ENCODE assay signal across 29 mouse cellular contexts in genomic region chr6:51486076-51486710, GRCm38 (mm10). TPM values are rescaled to one million over a fixed set of nuclear protein-coding genes. Genes with fewer than 3 reads are reported as not detected.
DNase-seq lines count a peak whose midpoint lies in the region; ATAC-seq lines count a peak whose summit lies in the region.
"Had no signal": no experiment of that assay in that cellular context is flagged by ENCODE, and none has a peak within 500 bp of the region (broad histone marks: within the 10 kb centered on the region; RNA-seq: fewer than 3 reads in every experiment).

No protein-coding gene starts in this region.

- no peak for DNase-seq in heart, adult 8-10 months (ENCODE audit: low spot score)
- DNase-seq in midbrain, embryonic 11.5 days (ENCODE audit: low spot score, missing footprints) = peak; percentile 59
- peak; percentile 18 for DNase-seq in ZHBTc4 (ENCODE audit: low read depth, low spot score)
- no peak for DNase-seq in urinary bladder, adult 18-20 months (ENCODE audit: low spot score in 2 of 2)
- DNase-seq: adrenal gland, postnatal 25 days; cerebellum, adult 11-12 months; cerebellum, adult 9-11 months; embryo, embryonic 11 days; kidney, adult 18-20 months; kidney, postnatal 25 days; left cerebral cortex, postnatal 4 days; lung, postnatal 36 days; midbrain, embryonic 14.5 days; retina, postnatal 1 day; right cerebral cortex, postnatal 14 days had no signal

- peaks cover 5% of the 10 kb centered on the region for H3K9me3 ChIP-seq in heart, embryonic 12.5 days (replicated peaks)
- 0 out of 2 replicates have a peak, but pooled peaks cover 2% of the 10 kb centered on the region for H3K9me3 ChIP-seq in midbrain, embryonic 11.5 days (ENCODE audit: control insufficient read depth, low read length)
- H3K9me3 ChIP-seq in midbrain, embryonic 16.5 days (replicated peaks; ENCODE audit: control insufficient read depth, low read length, poor library complexity, severe bottlenecking) = no peaks in the 10 kb centered on the region
- H3K9me3 ChIP-seq: embryonic facial prominence, embryonic 12.5 days; forebrain, embryonic 15.5 days; hindbrain, embryonic 15.5 days; kidney, embryonic 15.5 days; neural tube, embryonic 15.5 days had no signal

- H3K36me3 ChIP-seq in heart, embryonic 12.5 days = peaks cover 22% of the 10 kb centered on the region
- H3K36me3 ChIP-seq in midbrain, embryonic 11.5 days (ENCODE audit: control insufficient read depth, insufficient read depth, low read length) = peaks cover 8% of the 10 kb centered on the region
- peaks cover 13% of the 10 kb centered on the region; the same call in 1 of the 2 replicates for H3K36me3 ChIP-seq in midbrain, embryonic 16.5 days (ENCODE audit: control insufficient read depth, insufficient read depth, low read length)

- 22% methylated on average over 7 of the region's 7 CpGs for WGBS in heart, embryonic 12.5 days
- 78% methylated on average over 7 of the region's 7 CpGs for WGBS in midbrain, embryonic 11.5 days
- WGBS in midbrain, embryonic 16.5 days = 81% methylated on average over 7 of the region's 7 CpGs

- ATAC-seq in heart, embryonic 12.5 days (ENCODE audit: insufficient number of reproducible peaks, low FRiP score) = no peak
- no peak for ATAC-seq in midbrain, embryonic 11.5 days (ENCODE audit: low FRiP score)
- ATAC-seq in midbrain, embryonic 16.5 days = no peak
- no peak for ATAC-seq in erythroblast, adult 5-6 weeks (replicated peaks; ENCODE audit: low FRiP score, poor library complexity, severe bottlenecking)
- ATAC-seq: forebrain, embryonic 15.5 days; inflammation-experienced regulatory T-cells, adult 6 months had no signal

- H3K27me3 ChIP-seq in heart, embryonic 12.5 days (replicated peaks) = no peaks in the 10 kb centered on the region
- H3K27me3 ChIP-seq in midbrain, embryonic 11.5 days (ENCODE audit: control insufficient read depth, insufficient read depth, low read length) = no peaks in the 10 kb centered on the region
- no peaks in the 10 kb centered on the region for H3K27me3 ChIP-seq in midbrain, embryonic 16.5 days (ENCODE audit: control insufficient read depth, insufficient read depth, low read depth, low read length)
- H3K27me3 ChIP-seq: CH12.LX; embryonic facial prominence, embryonic 12.5 days; forebrain, embryonic 15.5 days; heart, embryonic 15.5 days; hindbrain, embryonic 15.5 days; kidney, embryonic 15.5 days; megakaryocyte, embryonic 14.5 days; neural tube, embryonic 15.5 days had no signal

- H3K4me2 ChIP-seq in heart, embryonic 12.5 days = no peak overlapping the region
- no peak overlapping the region for H3K4me2 ChIP-seq in midbrain, embryonic 11.5 days
- no peak overlapping the region for H3K4me2 ChIP-seq in midbrain, embryonic 16.5 days (ENCODE audit: low read length)
- H3K4me2 ChIP-seq: embryonic facial prominence, embryonic 12.5 days; forebrain, embryonic 15.5 days; heart, embryonic 15.5 days; hindbrain, embryonic 15.5 days; kidney, embryonic 15.5 days; neural tube, embryonic 15.5 days had no signal

- peaks cover 29% of the 10 kb centered on the region for H3K4me1 ChIP-seq in heart, embryonic 12.5 days (replicated peaks)
- H3K4me1 ChIP-seq in midbrain, embryonic 11.5 days (ENCODE audit: control insufficient read depth, insufficient read depth, low read length) = no peaks in the 10 kb centered on the region
- H3K4me1 ChIP-seq in midbrain, embryonic 16.5 days (ENCODE audit: control insufficient read depth, insufficient read depth, low read length) = no peaks in the 10 kb centered on the region
- H3K4me1 ChIP-seq: embryonic facial prominence, embryonic 12.5 days; forebrain, embryonic 15.5 days; hindbrain, embryonic 15.5 days; neural tube, embryonic 15.5 days had no signal

- H3K4me3 ChIP-seq in heart, embryonic 12.5 days = no peak overlapping the region
- H3K4me3 ChIP-seq in midbrain, embryonic 11.5 days (ENCODE audit: low read depth, low read length) = no peak overlapping the region
- H3K4me3 ChIP-seq in midbrain, embryonic 16.5 days (ENCODE audit: low read depth, low read length) = no peak overlapping the region
- H3K4me3 ChIP-seq: embryonic facial prominence, embryonic 12.5 days; forebrain, embryonic 10.5 days; forebrain, embryonic 15.5 days; heart, embryonic 15.5 days; hindbrain, embryonic 15.5 days; kidney, embryonic 15.5 days; neural tube, embryonic 15.5 days had no signal

- 0 out of 2 replicates have a peak overlapping the region, but pooled peaks have one; percentile 5 for H3K27ac ChIP-seq in heart, embryonic 12.5 days (ENCODE audit: poor library complexity, severe bottlenecking)
- no peak overlapping the region for H3K27ac ChIP-seq in midbrain, embryonic 11.5 days (ENCODE audit: low read depth, low read length)
- no peak overlapping the region for H3K27ac ChIP-seq in midbrain, embryonic 16.5 days (ENCODE audit: low read length)
- H3K27ac ChIP-seq: embryonic facial prominence, embryonic 12.5 days; forebrain, embryonic 10.5 days; forebrain, embryonic 15.5 days; heart, embryonic 15.5 days; hindbrain, embryonic 15.5 days; kidney, embryonic 15.5 days; neural tube, embryonic 15.5 days had no signal

- H3K9ac ChIP-seq in heart, embryonic 12.5 days = no peak overlapping the region
- H3K9ac ChIP-seq in midbrain, embryonic 11.5 days (ENCODE audit: low read length) = no peak overlapping the region
- no peak overlapping the region for H3K9ac ChIP-seq in midbrain, embryonic 16.5 days (ENCODE audit: low read depth, low read length)
- H3K9ac ChIP-seq: embryonic facial prominence, embryonic 12.5 days; forebrain, embryonic 15.5 days; heart, embryonic 15.5 days; hindbrain, embryonic 15.5 days; kidney, embryonic 15.5 days; neural tube, embryonic 15.5 days had no signal

RNA-seq across cellular contexts. Expression of gene Cbx3, which starts 16.0 kb away (rescaled TPM):
- 372 and 391 TPM in 2 replicates for polyA plus RNA-seq in heart, embryonic 12.5 days (2016; fragmentation: Nextera tagmentation; extraction: Ambion mirVana)
- total RNA-seq in heart, adult 8-10 months (2022) = 10 to 100 TPM; 54.1 to 62.0 (median 59.1) TPM
- 757 and 781 TPM in 2 replicates for polyA plus RNA-seq in midbrain, embryonic 11.5 days (2014; fragmentation: Nextera tagmentation; extraction: Ambion mirVana)
- polyA plus RNA-seq in midbrain, embryonic 16.5 days (2015; fragmentation: Nextera tagmentation; extraction: Ambion mirVana) = 407 and 417 TPM in 2 replicates
- total RNA-seq in erythroblast, adult 5-6 weeks (2015; ENCODE audit: low replicate concordance) = 84.6 and 122 TPM in 2 replicates
- 119 and 148 TPM in 2 replicates for total RNA-seq in erythroblast, adult 5-6 weeks (2017; ENCODE audit: low replicate concordance)

RNA-seq across cellular contexts. Expression of gene Hnrnpa2b1, which starts 16.5 kb away (rescaled TPM):
- 1,461 and 1,470 TPM in 2 replicates for polyA plus RNA-seq in heart, embryonic 12.5 days (2016; fragmentation: Nextera tagmentation; extraction: Ambion mirVana)
- total RNA-seq in heart, adult 8-10 months (2022) = 100 to 1,000 TPM; 367 to 444 (median 409) TPM
- polyA plus RNA-seq in midbrain, embryonic 11.5 days (2014; fragmentation: Nextera tagmentation; extraction: Ambion mirVana) = 1,654 and 1,893 TPM in 2 replicates
- 1,316 and 1,531 TPM in 2 replicates for polyA plus RNA-seq in midbrain, embryonic 16.5 days (2015; fragmentation: Nextera tagmentation; extraction: Ambion mirVana)
- total RNA-seq in erythroblast, adult 5-6 weeks (2015; ENCODE audit: low replicate concordance) = 435 and 484 TPM in 2 replicates
- 397 and 928 TPM in 2 replicates for total RNA-seq in erythroblast, adult 5-6 weeks (2017; ENCODE audit: low replicate concordance)

RNA-seq across cellular contexts. Expression of gene Snx10, which starts 37.5 kb away (rescaled TPM):
- 21.4 and 23.7 TPM in 2 replicates for polyA plus RNA-seq in heart, embryonic 12.5 days (2016; fragmentation: Nextera tagmentation; extraction: Ambion mirVana)
- total RNA-seq in heart, adult 8-10 months (2022) = 10 to 100 TPM; 11.5 to 17.2 (median 14.1) TPM
- polyA plus RNA-seq in midbrain, embryonic 11.5 days (2014; fragmentation: Nextera tagmentation; extraction: Ambion mirVana) = 52.0 and 53.4 TPM in 2 replicates
- polyA plus RNA-seq in midbrain, embryonic 16.5 days (2015; fragmentation: Nextera tagmentation; extraction: Ambion mirVana) = 68.9 and 70.6 TPM in 2 replicates
- 17.8 and 21.7 TPM in 2 replicates for total RNA-seq in erythroblast, adult 5-6 weeks (2015; ENCODE audit: low replicate concordance)
- 14.5 and 15.3 TPM in 2 replicates for total RNA-seq in erythroblast, adult 5-6 weeks (2017; ENCODE audit: low replicate concordance)

RNA-seq across cellular contexts. Expression of gene Nfe2l3, which starts 53.7 kb away (rescaled TPM):
- polyA plus RNA-seq in heart, embryonic 12.5 days (2016; fragmentation: Nextera tagmentation; extraction: Ambion mirVana) = 5.3 and 5.4 TPM in 2 replicates
- total RNA-seq in heart, adult 8-10 months (2022) = under 1 TPM in 2 of 4 experiments, not detected in 2; 0.28 to 0.35 TPM
- polyA plus RNA-seq in midbrain, embryonic 11.5 days (2014; fragmentation: Nextera tagmentation; extraction: Ambion mirVana) = 4.3 and 5.3 TPM in 2 replicates
- 8.9 and 9.6 TPM in 2 replicates for polyA plus RNA-seq in midbrain, embryonic 16.5 days (2015; fragmentation: Nextera tagmentation; extraction: Ambion mirVana)
- total RNA-seq in erythroblast, adult 5-6 weeks (2015; ENCODE audit: low replicate concordance) = 0.42 TPM in 1 of 2 replicates, not detected in the other
- total RNA-seq in erythroblast, adult 5-6 weeks (2017; ENCODE audit: low replicate concordance) = not detected in 2 replicates
- total RNA-seq: adrenal gland, postnatal 25 days; gastrocnemius, adult 8-10 months had no signal

Comparison
In these comparisons a context has a peak if more than half of its experiments do, and no peak if none do; other contexts are left out.
1. DNase-seq: peak in midbrain, embryonic 11.5 days (single experiment) and ZHBTc4 (single experiment); none in heart, adult 8-10 months (single experiment) and urinary bladder, adult 18-20 months (0 of 2).